Mouse (Mus musculus) megakaryocyte, embryonic 14.5 days (primary cell): Measurements from ENCODE around the gene Esr2.

ENCODE experiments used
- FLI1 ChIP-seq: IDR thresholded peaks from 2 replicates; pipeline ENCODE4 v1.6.1; 2012; ENCODE audit warnings: low read length, inconsistent platforms, mixed read lengths
- GATA1 ChIP-seq: IDR thresholded peaks from 3 replicates; pipeline ENCODE4 v1.6.1; 2012; ENCODE audit warnings: mixed read lengths, low read length, inconsistent platforms, borderline replicate concordance

DNA sequence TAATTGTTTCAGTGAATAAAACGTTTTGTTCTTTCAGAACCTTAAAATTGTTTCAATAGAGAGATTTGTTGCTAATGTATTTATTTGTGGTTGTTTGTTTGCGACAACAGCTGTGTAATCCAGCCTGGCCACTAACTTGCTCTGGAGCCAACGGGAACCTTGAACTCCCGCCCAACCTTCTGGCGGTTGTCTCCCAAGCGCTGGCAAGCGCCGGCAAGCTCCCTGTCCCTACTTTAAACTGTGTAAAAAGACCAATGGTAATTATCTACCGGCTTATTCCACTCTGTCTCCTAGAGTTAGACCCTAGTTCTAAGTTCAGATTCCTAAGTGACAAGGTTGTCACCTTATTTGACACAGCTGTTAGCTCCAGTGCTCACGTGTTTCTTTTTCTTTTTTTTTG is 48.2 kb downstream of the Esr2 start:
- TF ChIP-seq GATA1 (no peak), FLI1 (no peak)
